Mouse (Mus musculus) lung, postnatal 0 days (tissue): ENCODE measurements at regions not wholly inside any gene's neighbourhood (a gene's known extent, or its start where the extent isn't known, plus 50 kb on each side); places are given as distances from the start of the nearest gene placed in this dataset.

Experiments used
- CTCF ChIP-seq: IDR thresholded peaks from 2 replicates; pipeline ENCODE4 v1.5.1; 2016; ENCODE audit warnings: antibody characterized with exemption, mild to moderate bottlenecking
- EP300 ChIP-seq: IDR thresholded peaks from 2 replicates; pipeline ENCODE4 v1.6.1; 2016; ENCODE audit warnings: antibody characterized with exemption, mild to moderate bottlenecking, control low read depth

DNA sequence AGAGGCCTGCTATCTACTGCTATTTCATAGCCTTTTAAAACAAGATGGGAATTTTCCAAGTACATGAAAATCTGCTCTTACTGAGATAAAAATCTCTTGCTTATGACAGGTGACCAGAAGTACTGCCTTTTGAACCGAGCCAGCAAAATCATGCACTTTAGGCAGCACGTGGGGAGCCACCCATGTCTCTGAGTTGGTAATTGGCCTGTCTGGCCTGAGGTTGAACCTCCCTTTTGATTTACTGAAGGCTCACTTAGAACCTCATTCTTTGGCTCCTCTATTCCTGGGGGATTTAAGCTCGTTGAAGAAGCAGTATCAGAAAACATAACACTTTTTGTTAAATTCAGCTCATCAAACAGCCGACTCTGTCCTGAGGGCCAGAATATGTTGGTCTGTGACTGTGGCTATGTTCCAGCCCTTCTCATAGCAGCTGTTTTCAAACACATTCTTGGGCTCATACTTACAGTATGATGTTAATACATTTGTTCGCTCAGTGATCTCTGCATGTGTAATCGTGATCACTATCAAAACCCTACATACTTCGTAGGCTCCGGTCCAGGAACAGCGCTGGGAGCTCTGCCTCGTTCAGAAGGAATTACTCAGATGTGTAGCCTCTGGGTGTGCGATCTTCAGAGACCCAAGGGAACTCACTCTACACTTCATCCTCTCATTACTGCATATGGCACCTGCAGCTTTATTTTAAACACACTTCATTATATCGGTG lies 290.1 kb upstream of the Gm15217 start:
- TF ChIP-seq CTCF (no peak), EP300 (peak; percentile 71; the same call in 1 of the 2 replicates)
